In the genomic region with DNA sequence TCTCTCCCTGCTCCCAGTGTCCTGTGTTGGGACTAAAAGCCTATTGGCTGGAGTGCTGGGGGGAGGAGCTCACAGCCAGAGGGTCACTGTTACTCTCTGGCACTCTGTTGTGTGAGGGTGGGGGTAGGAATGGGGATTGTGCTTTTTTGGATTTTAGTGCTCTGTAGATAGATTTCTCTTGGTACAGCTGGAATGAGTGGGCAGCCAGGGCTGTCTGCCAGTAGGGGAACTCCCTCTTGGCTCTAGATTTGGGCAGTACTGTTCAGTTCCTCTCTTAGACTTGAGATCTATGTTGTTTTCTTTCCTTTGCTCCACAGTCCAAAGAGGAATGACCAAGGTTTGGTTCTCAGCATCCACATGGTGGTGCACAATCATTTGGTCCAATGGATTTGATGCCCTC, we compare ENCODE assay signal across 18 mouse cellular contexts.
DNase-seq lines count a peak whose midpoint lies in the region; ATAC-seq lines count a peak whose summit lies in the region.
"Had no signal": no experiment of that assay in that cellular context is flagged by ENCODE, and none has a peak within 500 bp of the region (broad histone marks: within the 10 kb centered on the region; RNA-seq: fewer than 3 reads in every experiment).

No protein-coding gene starts in this region.

- H3K27me3 ChIP-seq in forebrain, embryonic 16.5 days (replicated peaks; ENCODE audit: control insufficient read depth, insufficient read depth, low read length), result no peaks in the 10 kb centered on the region
- H3K27me3 ChIP-seq: midbrain, embryonic 12.5 days; neural tube, embryonic 12.5 days had no signal

- H3K9ac ChIP-seq in forebrain, embryonic 16.5 days (replicated peaks; ENCODE audit: low read depth, low read length), result no peak overlapping the region
- H3K9ac ChIP-seq: midbrain, embryonic 12.5 days; neural tube, embryonic 12.5 days had no signal

- H3K4me2 ChIP-seq in forebrain, embryonic 16.5 days (ENCODE audit: low read length), result no peak overlapping the region
- H3K4me2 ChIP-seq: midbrain, embryonic 12.5 days; neural tube, embryonic 12.5 days had no signal

- intact Hi-C loops in heart, postnatal 36 days (cut with DNase I), result no loop called here

- H3K4me3 ChIP-seq in forebrain, embryonic 16.5 days (replicated peaks; ENCODE audit: low read length), result no peak overlapping the region
- H3K4me3 ChIP-seq: erythroblast, embryonic 14.5 days; limb, embryonic 10.5 days; midbrain, embryonic 12.5 days; neural tube, embryonic 12.5 days had no signal

- peak; percentile 19 for DNase-seq in urinary bladder, postnatal 14 days (ENCODE audit: low spot score)
- DNase-seq in urinary bladder, adult 2 months (ENCODE audit: low spot score), result no peak
- peak; percentile 12 to 29 for DNase-seq in heart, postnatal 36 days
- DNase-seq in left cerebral cortex, adult 8-10 months (ENCODE audit: low spot score in 2 of 2), result peak; percentile 7 to 21
- DNase-seq in skeletal muscle tissue, adult 2 months (ENCODE audit: low read depth, low spot score), result peak; percentile 3
- DNase-seq in adrenal gland, postnatal 4 days (ENCODE audit: low spot score in 2 of 2), result no peak
- DNase-seq in T-cell, adult 2 months (ENCODE audit: low spot score), result no peak
- DNase-seq: adrenal gland, postnatal 36 days; cerebellum, adult 18-20 months; embryo, embryonic 11 days; gastrocnemius, postnatal 10 days; kidney, adult 11 months had no signal

- no peak overlapping the region for H3K27ac ChIP-seq in forebrain, embryonic 16.5 days (ENCODE audit: low read length)
- H3K27ac ChIP-seq: limb, embryonic 10.5 days; midbrain, embryonic 12.5 days; neural tube, embryonic 12.5 days; stomach, postnatal 0 days had no signal

- H3K36me3 ChIP-seq in forebrain, embryonic 16.5 days (ENCODE audit: control insufficient read depth, insufficient read depth), result no peaks in the 10 kb centered on the region
- H3K36me3 ChIP-seq: limb, embryonic 10.5 days; midbrain, embryonic 12.5 days; neural tube, embryonic 12.5 days had no signal

- H3K9me3 ChIP-seq in forebrain, embryonic 16.5 days (ENCODE audit: control insufficient read depth, low read length), result no peaks in the 10 kb centered on the region
- H3K9me3 ChIP-seq: limb, embryonic 10.5 days; midbrain, embryonic 12.5 days; neural tube, embryonic 12.5 days had no signal

- H3K4me1 ChIP-seq in forebrain, embryonic 16.5 days (replicated peaks; ENCODE audit: control insufficient read depth, insufficient read depth, low read length), result no peaks in the 10 kb centered on the region
- H3K4me1 ChIP-seq: midbrain, embryonic 12.5 days; neural tube, embryonic 12.5 days had no signal

- no peak for ATAC-seq in forebrain, embryonic 16.5 days

Comparison
In these comparisons a context has a peak if more than half of its experiments do, and no peak if none do; other contexts are left out.
1. DNase-seq: peak in urinary bladder, postnatal 14 days (single experiment), heart, postnatal 36 days (2 of 2), left cerebral cortex, adult 8-10 months (2 of 2) and skeletal muscle tissue, adult 2 months (single experiment); none in urinary bladder, adult 2 months (single experiment), adrenal gland, postnatal 4 days (0 of 2) and T-cell, adult 2 months (single experiment).